Mouse (Mus musculus): ENCODE data around the gene Rxra. TPM values are rescaled to one million over a fixed set of nuclear protein-coding genes. Genes with fewer than 3 reads are reported as not detected.

Rxra gene
- polyA plus RNA-seq, 1 experiment = 44.9 TPM

DNA sequence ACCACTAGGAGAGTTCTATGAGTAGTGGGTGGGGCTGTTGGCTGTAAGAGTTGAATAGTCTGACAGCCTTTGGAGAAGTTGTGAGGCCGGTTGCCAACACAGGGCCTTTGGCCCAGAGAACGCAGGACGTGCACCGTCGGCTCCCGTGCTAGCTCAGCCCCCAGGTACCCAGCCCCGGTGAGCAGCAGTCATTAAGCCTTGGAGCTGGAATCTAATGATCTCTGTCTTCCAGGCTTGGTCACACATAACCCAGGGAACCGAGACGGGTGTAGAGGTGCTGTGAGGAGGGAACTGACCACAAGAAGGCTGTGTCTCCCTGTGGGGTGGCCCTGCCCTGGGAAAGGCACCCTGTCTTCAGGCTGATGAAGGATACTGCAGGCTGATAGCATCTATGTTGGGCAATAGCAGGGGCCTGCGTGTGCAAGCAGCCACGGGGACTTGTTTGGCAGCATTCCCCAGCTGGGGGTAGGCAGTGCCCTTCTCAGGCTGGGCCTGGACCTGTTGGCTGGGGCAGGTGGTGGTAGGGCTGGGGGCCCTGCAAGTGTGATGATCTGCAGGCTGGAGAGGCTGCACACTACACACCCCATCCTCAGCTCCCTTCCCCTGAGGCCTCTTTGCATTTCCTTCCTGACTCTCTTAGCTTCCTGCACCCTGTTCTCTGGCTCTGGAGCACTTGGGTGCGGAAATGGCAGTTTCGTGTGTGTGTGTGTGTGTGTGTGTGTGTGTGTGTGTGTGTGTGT is 68.5 kb downstream of the Rxra start:
- no peak overlapping the region for H3K4me3 ChIP-seq (ENCODE audit: extremely low read depth, insufficient read depth, insufficient read length)
- WGBS = 15% methylated on average over 13 of the region's 13 CpGs
- peak overlapping the region; percentile 57 for H3K27ac ChIP-seq (ENCODE audit: insufficient read depth, low read length)
- H3K27me3 ChIP-seq (ENCODE audit: control insufficient read depth, insufficient read depth, low read length) = no peaks in the 10 kb centered on the region
- no peaks in the 10 kb centered on the region for H3K36me3 ChIP-seq (ENCODE audit: control insufficient read depth, insufficient read depth, low read length)
- peaks cover 15% of the 10 kb centered on the region; the same call in 1 of the 2 replicates for H3K4me1 ChIP-seq (ENCODE audit: control insufficient read depth, insufficient read depth, insufficient read length)
- no peak for TF ChIP-seq CTCF (IDR thresholded peaks at IDR 0.05; ENCODE audit: extremely low read depth, insufficient read depth, insufficient read length, insufficient replicate concordance)
- TF ChIP-seq POLR2A (IDR thresholded peaks at IDR 0.05; ENCODE audit: low read depth, low read length) = no peak
- no peak for DNase-seq (ENCODE audit: low read depth in 1 of 2, low spot score in 2 of 2)

DNA sequence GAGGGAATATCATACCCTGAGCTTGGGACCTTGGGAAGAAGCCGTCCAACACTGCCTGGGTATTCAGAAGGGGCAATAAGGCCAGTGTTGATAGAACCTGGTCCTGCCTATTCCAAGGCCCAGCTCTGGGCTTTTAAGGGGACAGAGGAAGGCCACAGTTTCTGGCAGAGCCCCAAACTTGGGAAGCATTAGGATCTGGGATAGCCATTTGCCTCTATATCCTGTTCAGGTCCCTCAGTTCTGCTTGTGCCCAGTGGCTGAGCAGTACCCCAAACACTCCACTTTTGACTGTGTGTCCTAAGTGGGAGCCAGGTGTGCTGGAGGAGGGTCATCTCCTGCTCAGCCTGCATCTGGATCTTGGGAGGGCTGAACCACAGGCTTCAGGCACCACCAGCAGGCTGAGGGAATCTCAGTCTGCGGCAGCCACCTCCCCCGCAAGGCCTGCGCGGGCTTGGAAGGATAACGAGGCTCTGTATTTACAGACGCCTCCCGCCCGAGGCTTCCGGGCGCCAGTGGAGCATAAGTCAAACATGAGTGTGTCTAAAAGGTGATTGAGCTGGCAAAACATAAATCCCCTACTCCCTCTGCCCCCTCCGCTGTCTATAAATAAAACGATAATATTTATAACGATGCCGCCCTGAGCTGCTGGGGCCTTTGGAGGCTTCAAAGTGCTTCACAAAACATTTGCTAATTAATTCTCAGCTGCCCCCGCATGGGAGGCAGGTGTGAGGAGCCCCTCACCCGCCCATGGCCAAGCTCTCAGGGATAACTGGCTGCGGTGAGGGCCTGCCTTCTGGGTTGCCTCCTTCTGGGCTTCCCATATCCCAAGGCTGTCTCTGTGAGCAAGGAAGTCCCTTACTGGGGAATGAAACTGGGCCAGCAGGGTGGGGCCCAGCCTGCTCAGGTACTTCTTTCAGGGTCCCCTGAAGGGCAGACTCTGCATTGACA is 69.7 kb downstream of the Rxra start:
- Histone ChIP-seq H3K27ac (ENCODE audit: insufficient read depth, low read length) (0 out of 2 replicates have a peak overlapping the region, but pooled peaks have one; percentile 11), H3K27me3 (ENCODE audit: control insufficient read depth, insufficient read depth, low read length) (no peaks in the 10 kb centered on the region), H3K4me3 (ENCODE audit: extremely low read depth, insufficient read depth, insufficient read length) (no peak overlapping the region), H3K4me1 (ENCODE audit: control insufficient read depth, insufficient read depth, insufficient read length) (peaks cover 10% of the 10 kb centered on the region; the same call in 1 of the 2 replicates), H3K36me3 (ENCODE audit: control insufficient read depth, insufficient read depth, low read length) (no peaks in the 10 kb centered on the region)
- WGBS = 70% methylated on average over 18 of the region's 18 CpGs
- DNase-seq (ENCODE audit: low read depth in 1 of 2, low spot score in 2 of 2) = no peak
- TF ChIP-seq POLR2A (IDR thresholded peaks at IDR 0.05; ENCODE audit: low read depth, low read length) (no peak), CTCF (IDR thresholded peaks at IDR 0.05; ENCODE audit: extremely low read depth, insufficient read depth, insufficient read length, insufficient replicate concordance) (no peak)

DNA sequence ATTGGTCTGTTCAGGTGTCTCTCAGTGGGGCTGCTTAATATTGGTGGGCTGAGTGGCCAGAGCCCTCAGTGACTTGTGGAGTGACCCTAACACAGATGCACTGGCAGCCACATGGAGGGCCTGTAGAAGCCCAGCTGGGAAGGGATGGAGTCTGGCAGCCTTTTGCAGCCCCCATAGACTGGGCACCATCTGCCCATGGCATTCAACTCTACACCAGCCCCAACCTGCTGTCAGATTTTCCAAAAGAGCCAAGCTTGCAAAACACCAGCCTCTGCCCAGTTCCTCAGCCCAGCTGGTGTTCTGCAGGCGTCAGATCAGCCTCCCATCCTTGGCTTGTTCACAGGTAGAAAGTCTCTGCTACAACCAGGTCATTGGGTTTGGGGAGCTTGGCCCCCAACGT is 70.6 kb downstream of the Rxra start:
- Histone ChIP-seq H3K27me3 (ENCODE audit: control insufficient read depth, insufficient read depth, low read length) (no peaks in the 10 kb centered on the region), H3K27ac (ENCODE audit: insufficient read depth, low read length) (no peak overlapping the region), H3K4me3 (ENCODE audit: extremely low read depth, insufficient read depth, insufficient read length) (no peak overlapping the region), H3K36me3 (ENCODE audit: control insufficient read depth, insufficient read depth, low read length) (no peaks in the 10 kb centered on the region), H3K4me1 (ENCODE audit: control insufficient read depth, insufficient read depth, insufficient read length) (peaks cover 10% of the 10 kb centered on the region; the same call in 1 of the 2 replicates)
- TF ChIP-seq CTCF (IDR thresholded peaks at IDR 0.05; ENCODE audit: extremely low read depth, insufficient read depth, insufficient read length, insufficient replicate concordance) = no peak
- TF ChIP-seq POLR2A (IDR thresholded peaks at IDR 0.05; ENCODE audit: low read depth, low read length) = no peak
- WGBS = 83% methylated on average over 2 of the region's 2 CpGs
- no peak for DNase-seq (ENCODE audit: low read depth in 1 of 2, low spot score in 2 of 2)

DNA sequence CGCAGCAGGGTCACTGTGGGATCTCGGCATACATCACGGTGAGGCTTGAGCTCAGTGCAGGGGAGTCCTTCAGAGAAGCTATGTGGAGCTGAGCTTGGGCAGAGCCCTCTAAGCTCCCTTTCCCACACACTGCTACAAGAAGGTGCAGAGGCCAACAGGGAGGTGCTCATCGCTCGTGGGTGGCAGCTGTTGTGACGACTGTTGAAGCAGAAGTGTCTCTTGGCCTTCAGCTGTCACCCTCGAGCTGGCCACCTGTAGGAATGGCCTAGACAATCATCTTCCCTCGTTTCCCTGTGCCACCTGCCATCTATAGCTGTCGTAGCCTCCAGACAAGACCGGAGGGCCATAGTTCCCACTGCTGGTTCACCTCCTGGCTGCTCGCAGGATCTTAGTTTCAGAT is 72.7 kb downstream of the Rxra start:
- Histone ChIP-seq H3K4me3 (ENCODE audit: extremely low read depth, insufficient read depth, insufficient read length) (no peak overlapping the region), H3K27me3 (ENCODE audit: control insufficient read depth, insufficient read depth, low read length) (no peaks in the 10 kb centered on the region), H3K27ac (ENCODE audit: insufficient read depth, low read length) (no peak overlapping the region), H3K4me1 (ENCODE audit: control insufficient read depth, insufficient read depth, insufficient read length) (peaks cover 10% of the 10 kb centered on the region; the same call in 1 of the 2 replicates), H3K36me3 (ENCODE audit: control insufficient read depth, insufficient read depth, low read length) (no peaks in the 10 kb centered on the region)
- DNase-seq (ENCODE audit: low read depth in 1 of 2, low spot score in 2 of 2) = no peak
- TF ChIP-seq POLR2A (IDR thresholded peaks at IDR 0.05; ENCODE audit: low read depth, low read length) (no peak), CTCF (IDR thresholded peaks at IDR 0.05; ENCODE audit: extremely low read depth, insufficient read depth, insufficient read length, insufficient replicate concordance) (no peak)
- 80% methylated on average over 11 of the region's 11 CpGs for WGBS

DNA sequence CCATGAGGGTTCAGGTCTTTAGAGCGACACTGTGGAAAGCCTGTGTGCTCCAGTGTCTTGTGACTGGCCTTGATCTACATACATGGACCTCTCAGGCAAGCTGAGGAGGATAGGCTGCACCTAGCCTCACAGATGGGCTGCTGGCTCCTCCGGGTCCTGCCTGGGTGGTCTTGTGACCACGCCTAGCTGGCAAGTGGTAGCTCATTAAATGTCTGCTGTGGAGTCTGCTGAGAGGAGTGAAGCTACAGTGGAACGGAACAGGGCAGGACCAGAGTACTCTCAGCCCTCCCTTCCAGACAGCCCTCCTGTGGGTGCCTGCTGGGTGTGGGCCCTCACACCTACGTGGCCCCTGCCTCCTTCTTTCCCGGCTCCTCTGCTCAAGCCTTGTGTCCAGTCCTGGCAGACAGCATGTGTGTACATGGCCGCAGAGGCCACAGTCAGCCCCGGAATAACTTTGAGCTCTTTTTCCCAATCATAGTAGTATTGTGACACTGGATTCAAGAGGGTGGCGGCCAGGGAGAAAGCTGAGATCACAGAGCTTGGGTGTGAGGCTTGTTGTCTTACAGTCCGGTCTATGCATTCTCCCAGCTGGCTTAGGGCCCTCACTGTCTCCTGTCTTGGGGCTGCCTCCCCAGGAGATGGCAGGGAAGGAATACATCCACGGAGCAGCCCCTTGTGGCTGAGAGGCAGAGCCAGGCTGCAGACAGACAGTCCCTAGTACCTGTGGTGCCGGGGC is 74.3 kb downstream of the Rxra start:
- TF ChIP-seq CTCF (IDR thresholded peaks at IDR 0.05; ENCODE audit: extremely low read depth, insufficient read depth, insufficient read length, insufficient replicate concordance) (no peak), POLR2A (IDR thresholded peaks at IDR 0.05; ENCODE audit: low read depth, low read length) (no peak)
- Histone ChIP-seq H3K27ac (ENCODE audit: insufficient read depth, low read length) (peak overlapping the region; percentile 44; the same call in 1 of the 2 replicates), H3K4me3 (ENCODE audit: extremely low read depth, insufficient read depth, insufficient read length) (no peak overlapping the region), H3K36me3 (ENCODE audit: control insufficient read depth, insufficient read depth, low read length) (no peaks in the 10 kb centered on the region), H3K27me3 (ENCODE audit: control insufficient read depth, insufficient read depth, low read length) (no peaks in the 10 kb centered on the region), H3K4me1 (ENCODE audit: control insufficient read depth, insufficient read depth, insufficient read length) (peaks cover 1% of the 10 kb centered on the region; the same call in 1 of the 2 replicates)
- DNase-seq (ENCODE audit: low read depth in 1 of 2, low spot score in 2 of 2) = no peak
- 88% methylated on average over 12 of the region's 12 CpGs for WGBS

DNA sequence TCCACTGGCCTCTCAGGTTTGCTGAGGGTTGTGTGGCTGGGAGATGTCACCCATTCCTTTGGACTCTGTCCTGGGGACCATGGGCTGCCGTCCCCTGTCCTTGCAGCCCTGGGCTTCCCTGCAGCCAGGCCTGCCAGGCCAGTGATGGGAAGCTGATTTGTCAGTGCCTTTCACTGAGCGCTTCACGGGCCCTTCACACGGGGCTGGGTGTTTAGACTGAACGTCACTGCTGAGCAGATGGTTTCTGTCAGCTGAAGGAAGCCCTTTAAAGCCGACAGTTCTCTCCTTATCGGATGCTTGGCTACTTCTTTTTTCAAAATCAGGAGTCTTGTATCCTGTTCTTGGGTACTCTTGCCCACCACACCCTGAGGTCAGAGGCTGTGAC is 74.9 kb downstream of the Rxra start:
- TF ChIP-seq CTCF (IDR thresholded peaks at IDR 0.05; ENCODE audit: extremely low read depth, insufficient read depth, insufficient read length, insufficient replicate concordance) (no peak), POLR2A (IDR thresholded peaks at IDR 0.05; ENCODE audit: low read depth, low read length) (no peak)
- no peaks in the 10 kb centered on the region for H3K27me3 ChIP-seq (ENCODE audit: control insufficient read depth, insufficient read depth, low read length)
- no peak for DNase-seq (ENCODE audit: low read depth in 1 of 2, low spot score in 2 of 2)
- no peak overlapping the region for H3K4me3 ChIP-seq (ENCODE audit: extremely low read depth, insufficient read depth, insufficient read length)
- peak overlapping the region; percentile 44; the same call in 1 of the 2 replicates for H3K27ac ChIP-seq (ENCODE audit: insufficient read depth, low read length)
- no peaks in the 10 kb centered on the region for H3K4me1 ChIP-seq (ENCODE audit: control insufficient read depth, insufficient read depth, insufficient read length)
- H3K36me3 ChIP-seq (ENCODE audit: control insufficient read depth, insufficient read depth, low read length) = no peaks in the 10 kb centered on the region
- WGBS = 86% methylated on average over 7 of the region's 7 CpGs

Measured in spleen, adult 2 months (tissue).